Mouse (Mus musculus): ENCODE results near the gene Shank2. TPM values are rescaled to one million over a fixed set of nuclear protein-coding genes. Genes with fewer than 3 reads are reported as not detected.

Gene Shank2
- total RNA-seq, 2 experiments from 2014 or later, result 133 to 146 TPM

- DNase-seq (ENCODE audit: low spot score in 2 of 2), result no peak
Measured at GRCm38 (mm10) chr7:144029246-144029645, 27.5 kb downstream of the Shank2 start.

GRCm38 (mm10) chr7:144030796-144031195 is 29.1 kb downstream of the Shank2 start:
- no peak for DNase-seq (ENCODE audit: low spot score in 2 of 2)

- no peak for DNase-seq (ENCODE audit: low spot score in 2 of 2)
Measured at GRCm38 (mm10) chr7:144031611-144032010, 29.9 kb downstream of the Shank2 start.

- DNase-seq (ENCODE audit: low spot score in 2 of 2), result peak in 1 of 2 experiments; percentile 10
Measured at GRCm38 (mm10) chr7:144037541-144037940, 35.8 kb downstream of the Shank2 start.

GRCm38 (mm10) chr7:144037966-144038669 is 36.4 kb downstream of the Shank2 start:
- peak; percentile 35 to 54 for DNase-seq (ENCODE audit: low spot score in 2 of 2)

- DNase-seq (ENCODE audit: low spot score in 2 of 2), result no peak
Measured at GRCm38 (mm10) chr7:144038741-144039140, 37.0 kb downstream of the Shank2 start.

GRCm38 (mm10) chr7:144040328-144040727 is 38.6 kb downstream of the Shank2 start:
- no peak for DNase-seq (ENCODE audit: low spot score in 2 of 2)

GRCm38 (mm10) chr7:144052076-144052475 is 50.3 kb downstream of the Shank2 start:
- no peak for DNase-seq (ENCODE audit: low spot score in 2 of 2)

- no peak for DNase-seq (ENCODE audit: low spot score in 2 of 2)
Measured at GRCm38 (mm10) chr7:144055188-144055587, 53.5 kb downstream of the Shank2 start.

GRCm38 (mm10) chr7:144055702-144056531 is 54.2 kb downstream of the Shank2 start:
- DNase-seq (ENCODE audit: low spot score in 2 of 2), result no peak

- no peak for DNase-seq (ENCODE audit: low spot score in 2 of 2)
Measured at GRCm38 (mm10) chr7:144070162-144070949, 68.6 kb downstream of the Shank2 start.

GRCm38 (mm10) chr7:144072219-144072618 is 70.5 kb downstream of the Shank2 start:
- DNase-seq (ENCODE audit: low spot score in 2 of 2), result peak in 1 of 2 experiments; percentile 41

- DNase-seq (ENCODE audit: low spot score in 2 of 2), result no peak
Measured at GRCm38 (mm10) chr7:144072856-144073255, 71.1 kb downstream of the Shank2 start.

- DNase-seq (ENCODE audit: low spot score in 2 of 2), result peak; percentile 79 to 84
Measured at GRCm38 (mm10) chr7:144074718-144075117, 73.0 kb downstream of the Shank2 start.

- DNase-seq (ENCODE audit: low spot score in 2 of 2), result no peak
Measured at GRCm38 (mm10) chr7:144078661-144079060, 76.9 kb downstream of the Shank2 start.

- DNase-seq (ENCODE audit: low spot score in 2 of 2), result no peak
Measured at GRCm38 (mm10) chr7:144079861-144080260, 78.1 kb downstream of the Shank2 start.

GRCm38 (mm10) chr7:144081448-144081847 is 79.7 kb downstream of the Shank2 start:
- DNase-seq (ENCODE audit: low spot score in 2 of 2), result peak; percentile 51 to 54

- no peak for DNase-seq (ENCODE audit: low spot score in 2 of 2)
Measured at GRCm38 (mm10) chr7:144081963-144082362, 80.2 kb downstream of the Shank2 start.

GRCm38 (mm10) chr7:144087277-144087676 is 85.5 kb downstream of the Shank2 start:
- no peak for DNase-seq (ENCODE audit: low spot score in 2 of 2)

GRCm38 (mm10) chr7:144094132-144094531 is 92.4 kb downstream of the Shank2 start:
- DNase-seq (ENCODE audit: low spot score in 2 of 2), result no peak

- DNase-seq (ENCODE audit: low spot score in 2 of 2), result no peak
Measured at GRCm38 (mm10) chr7:144097314-144097713, 95.6 kb downstream of the Shank2 start.
